Mouse (Mus musculus): Measurements from ENCODE around the gene Gaa. TPM values are rescaled to one million over a fixed set of nuclear protein-coding genes. Genes with fewer than 3 reads are reported as not detected.

Gaa gene
- polyA plus RNA-seq, 1 experiment from 2014 or later: 66.0 TPM

Other genes starting within 250 kb of the Gaa start
- 5.7 and 11.5 TPM in 2 replicates for gene Cbx2, start 244.9 kb upstream of the Gaa start, polyA plus RNA-seq (2014; fragmentation: Nextera tagmentation; extraction: Ambion mirVana)
- 7.7 and 10.1 TPM in 2 replicates for gene Cbx8, start 226.9 kb upstream of the Gaa start, polyA plus RNA-seq (2014; fragmentation: Nextera tagmentation; extraction: Ambion mirVana)
- 14.5 and 15.1 TPM in 2 replicates for gene Cbx4, start 181.7 kb upstream of the Gaa start, polyA plus RNA-seq (2014; fragmentation: Nextera tagmentation; extraction: Ambion mirVana)
- gene Tbc1d16, start 39.4 kb upstream of the Gaa start, polyA plus RNA-seq (2014; fragmentation: Nextera tagmentation; extraction: Ambion mirVana): 34.0 and 37.9 TPM in 2 replicates
- gene Ccdc40, start 39.3 kb upstream of the Gaa start, polyA plus RNA-seq (2014; fragmentation: Nextera tagmentation; extraction: Ambion mirVana): 12.0 and 13.5 TPM in 2 replicates
- gene Eif4a3, start 32.2 kb downstream of the Gaa start, polyA plus RNA-seq (2014; fragmentation: Nextera tagmentation; extraction: Ambion mirVana): 240 and 251 TPM in 2 replicates
- gene Card14, start 39.9 kb downstream of the Gaa start, polyA plus RNA-seq (2014; fragmentation: Nextera tagmentation; extraction: Ambion mirVana): 0.25 and 0.32 TPM in 2 replicates
- 4.4 and 5.0 TPM in 2 replicates for gene Sgsh, start 87.6 kb downstream of the Gaa start, polyA plus RNA-seq (2014; fragmentation: Nextera tagmentation; extraction: Ambion mirVana)
- gene Slc26a11, start 87.7 kb downstream of the Gaa start, polyA plus RNA-seq (2014; fragmentation: Nextera tagmentation; extraction: Ambion mirVana): 5.1 and 5.2 TPM in 2 replicates
- 0.72 and 1.7 TPM in 2 replicates for gene Rnf213, start 125.2 kb downstream of the Gaa start, polyA plus RNA-seq (2014; fragmentation: Nextera tagmentation; extraction: Ambion mirVana)
- 12.7 and 13.8 TPM in 2 replicates for gene Endov, start 223.5 kb downstream of the Gaa start, polyA plus RNA-seq (2014; fragmentation: Nextera tagmentation; extraction: Ambion mirVana)

All from neural tube, embryonic 14.5 days (tissue).